Mouse (Mus musculus): Measurements from ENCODE around the gene Acaca.

GRCm38 (mm10) chr11:84107137-84107536 is 22.3 kb upstream of the Acaca start:
- TF ChIP-seq CTCF (IDR thresholded peaks at IDR 0.05; ENCODE audit: low read depth, low read length) (no peak), POLR2A (IDR thresholded peaks at IDR 0.05; ENCODE audit: borderline replicate concordance, low read depth, low read length) (no peak)
